Mouse (Mus musculus) embryonic facial prominence, embryonic 13.5 days (tissue): ENCODE results near the gene Sost. TPM values are rescaled to one million over a fixed set of nuclear protein-coding genes. Genes with fewer than 3 reads are reported as not detected.

ENCODE experiments used
- ATAC-seq: fragments of 200-750 bp; cut with Nextera tagmentation; 2 replicates; pipeline ENCODE4 v1.8.0; 2017; ENCODE audit warnings: low read depth; ENCODE audit not compliant: insufficient number of reproducible peaks, insufficient read depth, low FRiP score, low TSS enrichment
- H3K27ac ChIP-seq: fragments of 300-500 bp; sonication (generic); 2 replicates; pipeline ENCODE4 v1.5.1; 2015; ENCODE audit warnings: moderate library complexity, mild to moderate bottlenecking, inconsistent platforms
- H3K27me3 ChIP-seq: fragments of 300-500 bp; sonication (generic); 2 replicates; pipeline ENCODE4 v1.6.1; 2015; ENCODE audit warnings: mild to moderate bottlenecking, inconsistent platforms
- H3K36me3 ChIP-seq: fragments of 300-500 bp; sonication (generic); 2 replicates; pipeline ENCODE4 v1.6.1; 2015; ENCODE audit warnings: mild to moderate bottlenecking, inconsistent platforms
- H3K4me1 ChIP-seq: fragments of 300-500 bp; sonication (generic); 2 replicates; pipeline ENCODE4 v1.6.1; 2015; ENCODE audit warnings: inconsistent platforms
- H3K4me2 ChIP-seq: fragments of 300-500 bp; sonication (generic); 2 replicates; pipeline ENCODE4 v1.6.1; 2015; ENCODE audit warnings: moderate library complexity, mild to moderate bottlenecking, inconsistent platforms
- H3K4me3 ChIP-seq: fragments of 300-500 bp; sonication (generic); 2 replicates; pipeline ENCODE4 v1.5.1; 2015; ENCODE audit warnings: mild to moderate bottlenecking, inconsistent platforms
- H3K9ac ChIP-seq: fragments of 300-500 bp; sonication (generic); 2 replicates; pipeline ENCODE4 v1.6.1; 2015; ENCODE audit warnings: mild to moderate bottlenecking, inconsistent platforms
- H3K9me3 ChIP-seq: fragments of 300-500 bp; sonication (generic); 2 replicates; pipeline ENCODE4 v1.6.1; 2016; ENCODE audit warnings: inconsistent platforms
- WGBS: fragments of 180-500 bp; shearing (Covaris S2); methylation state at CpG from one replicate; pipeline ENCODE4 v1.1.7; 2015; ENCODE audit warnings: mixed read lengths; 5-methylcytosine and 5-hydroxymethylcytosine counted together
- polyA plus RNA-seq: library from polyadenylated mRNA; unstranded; fragments of >200 nt; fragmentation: Nextera tagmentation; extraction: Ambion mirVana; gene quantifications from 2 replicates; pipeline ENCODE4 v1.2.1, GENCODE M21; 2015

Gene Sost
- polyA plus RNA-seq, 1 experiment from 2014 or later = 0.42 TPM

- Histone ChIP-seq H3K9ac (no peak overlapping the region), H3K4me3 (no peak overlapping the region), H3K4me1 (peaks cover 14% of the 10 kb centered on the region), H3K4me2 (no peak overlapping the region), H3K36me3 (no peaks in the 10 kb centered on the region), H3K9me3 (no peaks in the 10 kb centered on the region), H3K27ac (no peak overlapping the region), H3K27me3 (peaks cover 11% of the 10 kb centered on the region)
- no peak for ATAC-seq
- 37% methylated on average over 3 of the region's 3 CpGs for WGBS
These were observed 23.8 kb downstream of the Sost start for GRCm38 (mm10) chr11:101943055-101943454.

GRCm38 (mm10) chr11:101937108-101937507, 29.7 kb downstream of the Sost start:
- no peaks in the 10 kb centered on the region for H3K9me3 ChIP-seq
- H3K9ac ChIP-seq = peak overlapping the region; percentile 71
- peak overlapping the region; percentile 47 for H3K4me3 ChIP-seq
- 0% methylated on average over 32 of the region's 32 CpGs for WGBS
- no peaks in the 10 kb centered on the region for H3K36me3 ChIP-seq
- peaks cover 14% of the 10 kb centered on the region for H3K4me1 ChIP-seq
- ATAC-seq = no peak
- no peak overlapping the region for H3K27ac ChIP-seq
- H3K27me3 ChIP-seq = peaks cover 35% of the 10 kb centered on the region
- peak overlapping the region; percentile 78 for H3K4me2 ChIP-seq

DNA sequence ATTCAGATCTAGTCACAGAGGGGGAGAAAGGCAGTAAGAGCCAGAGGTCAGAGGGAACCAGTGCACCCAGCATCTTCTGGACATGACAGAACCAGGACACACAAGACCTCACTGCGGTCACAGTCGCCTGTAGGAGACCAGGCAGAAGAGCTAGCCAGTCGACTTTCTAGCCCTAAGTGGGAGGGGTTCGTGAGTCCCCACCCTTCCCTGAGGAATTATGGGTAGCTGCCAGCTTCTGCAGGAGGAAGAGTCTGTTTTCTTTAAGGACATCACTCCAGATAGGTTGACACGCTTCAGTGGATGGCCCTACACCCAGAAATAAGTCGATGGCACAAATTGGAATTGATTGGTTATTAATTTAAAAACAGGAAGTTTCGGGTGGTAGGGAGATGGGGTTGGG, 30.4 kb downstream of the Sost start:
- no peaks in the 10 kb centered on the region for H3K9me3 ChIP-seq
- H3K36me3 ChIP-seq = no peaks in the 10 kb centered on the region
- H3K27me3 ChIP-seq = peaks cover 35% of the 10 kb centered on the region
- H3K4me1 ChIP-seq = peaks cover 14% of the 10 kb centered on the region
- H3K4me2 ChIP-seq = no peak overlapping the region; the same call in 1 of the 2 replicates
- no peak for ATAC-seq
- H3K4me3 ChIP-seq = no peak overlapping the region
- no peak overlapping the region for H3K27ac ChIP-seq
- H3K9ac ChIP-seq = no peak overlapping the region
- 32% methylated on average over 7 of the region's 7 CpGs for WGBS

DNA sequence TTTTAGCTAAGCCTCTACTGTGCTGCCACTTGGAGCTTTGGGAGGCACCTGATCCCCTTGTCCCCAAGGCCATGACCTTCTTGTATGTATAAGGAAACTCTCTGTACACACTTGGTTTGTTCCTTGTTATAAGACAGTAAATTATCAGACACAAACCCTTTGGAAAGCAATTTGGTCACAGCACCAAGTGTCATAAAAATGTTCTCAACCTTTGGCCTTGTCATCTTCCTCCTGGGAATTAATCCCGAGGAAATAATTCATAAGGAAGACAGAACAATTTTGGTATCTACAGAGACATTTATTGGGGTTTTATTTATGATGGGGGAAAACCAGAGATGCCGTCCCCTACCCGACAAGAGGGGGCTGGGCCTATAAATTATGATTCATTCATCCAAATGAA, 31.1 kb downstream of the Sost start:
- Histone ChIP-seq H3K36me3 (no peaks in the 10 kb centered on the region), H3K9me3 (no peaks in the 10 kb centered on the region), H3K4me1 (peaks cover 9% of the 10 kb centered on the region), H3K4me3 (no peak overlapping the region), H3K4me2 (no peak overlapping the region), H3K9ac (no peak overlapping the region), H3K27ac (no peak overlapping the region), H3K27me3 (peaks cover 35% of the 10 kb centered on the region)
- no peak for ATAC-seq
- WGBS = 80% methylated on average over 3 of the region's 3 CpGs

- H3K9me3 ChIP-seq = no peaks in the 10 kb centered on the region
- ATAC-seq = no peak
- no peak overlapping the region for H3K9ac ChIP-seq
- 45% methylated on average over 4 of the region's 4 CpGs for WGBS
- H3K36me3 ChIP-seq = no peaks in the 10 kb centered on the region
- no peak overlapping the region for H3K27ac ChIP-seq
- peaks cover 18% of the 10 kb centered on the region for H3K27me3 ChIP-seq
- H3K4me2 ChIP-seq = no peak overlapping the region
- H3K4me1 ChIP-seq = peaks cover 7% of the 10 kb centered on the region
- no peak overlapping the region for H3K4me3 ChIP-seq
These were observed 34.8 kb downstream of the Sost start for GRCm38 (mm10) chr11:101931978-101932377.

DNA sequence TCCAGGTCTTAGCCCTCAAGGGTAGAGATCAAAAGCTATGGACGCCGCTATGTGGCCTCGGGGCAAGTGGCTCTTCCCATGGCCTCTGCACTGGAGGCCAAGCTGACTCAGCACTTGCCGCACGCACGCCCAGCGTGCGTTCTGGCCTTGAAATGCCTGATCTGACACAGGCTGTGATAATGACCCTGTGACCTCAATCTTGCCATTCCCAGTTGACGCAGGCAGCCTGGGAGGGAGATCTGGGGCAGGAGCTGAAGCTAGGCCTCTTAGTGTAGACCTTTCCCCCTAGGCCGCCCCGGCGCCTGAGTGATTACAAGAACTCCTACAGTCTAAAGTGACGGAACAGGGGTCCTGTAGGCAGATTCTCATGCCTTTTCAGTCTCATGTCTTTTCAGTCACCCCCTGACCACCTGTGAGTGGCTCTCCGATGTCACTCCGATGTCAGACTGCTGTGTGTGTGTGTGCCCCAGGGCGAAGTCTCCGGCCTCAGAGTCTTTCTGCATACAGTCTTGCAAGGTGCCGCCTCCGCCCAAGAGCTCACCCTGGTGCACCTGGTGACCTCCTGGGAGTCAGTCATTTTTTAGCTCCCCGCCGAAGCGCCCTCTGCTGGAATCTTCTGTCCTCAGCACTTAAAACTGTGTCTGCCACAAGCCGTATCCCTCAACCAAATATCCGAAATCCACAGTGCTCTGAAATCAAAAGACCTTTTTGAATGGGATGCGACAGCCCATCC, 38.6 kb downstream of the Sost start:
- no peaks in the 10 kb centered on the region for H3K9me3 ChIP-seq
- no peak for ATAC-seq
- H3K27ac ChIP-seq = no peak overlapping the region
- H3K4me2 ChIP-seq = no peak overlapping the region
- WGBS = 23% methylated on average over 25 of the region's 25 CpGs
- H3K27me3 ChIP-seq = peaks cover 13% of the 10 kb centered on the region
- H3K36me3 ChIP-seq = no peaks in the 10 kb centered on the region
- H3K4me1 ChIP-seq = peaks cover 5% of the 10 kb centered on the region; the same call in 1 of the 2 replicates
- H3K4me3 ChIP-seq = no peak overlapping the region
- no peak overlapping the region for H3K9ac ChIP-seq

- no peak overlapping the region for H3K4me3 ChIP-seq
- no peak overlapping the region for H3K27ac ChIP-seq
- 75% methylated on average over 10 of the region's 10 CpGs for WGBS
- no peaks in the 10 kb centered on the region for H3K9me3 ChIP-seq
- ATAC-seq = no peak
- peaks cover 13% of the 10 kb centered on the region for H3K27me3 ChIP-seq
- H3K4me2 ChIP-seq = no peak overlapping the region
- H3K36me3 ChIP-seq = no peaks in the 10 kb centered on the region
- peaks cover 5% of the 10 kb centered on the region; the same call in 1 of the 2 replicates for H3K4me1 ChIP-seq
- H3K9ac ChIP-seq = no peak overlapping the region
These were observed 39.7 kb downstream of the Sost start for GRCm38 (mm10) chr11:101926951-101927589.

GRCm38 (mm10) chr11:101925636-101926035, 41.2 kb downstream of the Sost start:
- 60% methylated on average over 6 of the region's 6 CpGs for WGBS
- H3K36me3 ChIP-seq = no peaks in the 10 kb centered on the region

GRCm38 (mm10) chr11:101924441-101924976, 42.3 kb downstream of the Sost start:
- no peak overlapping the region for H3K4me2 ChIP-seq
- H3K4me1 ChIP-seq = peaks cover 5% of the 10 kb centered on the region; the same call in 1 of the 2 replicates
- H3K27ac ChIP-seq = no peak overlapping the region
- H3K9ac ChIP-seq = no peak overlapping the region
- H3K9me3 ChIP-seq = no peaks in the 10 kb centered on the region
- H3K36me3 ChIP-seq = no peaks in the 10 kb centered on the region
- no peak overlapping the region for H3K4me3 ChIP-seq
- ATAC-seq = no peak
- 73% methylated on average over 19 of the region's 19 CpGs for WGBS
- H3K27me3 ChIP-seq = peaks cover 13% of the 10 kb centered on the region

More at GRCm38 (mm10) chr11:101925636-101926035, 41.2 kb downstream of the Sost start:
- H3K4me1 ChIP-seq = peaks cover 5% of the 10 kb centered on the region; the same call in 1 of the 2 replicates
- no peak for ATAC-seq
- no peaks in the 10 kb centered on the region for H3K9me3 ChIP-seq
- H3K27ac ChIP-seq = no peak overlapping the region
- H3K4me2 ChIP-seq = no peak overlapping the region
- H3K4me3 ChIP-seq = no peak overlapping the region
- peaks cover 13% of the 10 kb centered on the region for H3K27me3 ChIP-seq
- no peak overlapping the region for H3K9ac ChIP-seq

DNA sequence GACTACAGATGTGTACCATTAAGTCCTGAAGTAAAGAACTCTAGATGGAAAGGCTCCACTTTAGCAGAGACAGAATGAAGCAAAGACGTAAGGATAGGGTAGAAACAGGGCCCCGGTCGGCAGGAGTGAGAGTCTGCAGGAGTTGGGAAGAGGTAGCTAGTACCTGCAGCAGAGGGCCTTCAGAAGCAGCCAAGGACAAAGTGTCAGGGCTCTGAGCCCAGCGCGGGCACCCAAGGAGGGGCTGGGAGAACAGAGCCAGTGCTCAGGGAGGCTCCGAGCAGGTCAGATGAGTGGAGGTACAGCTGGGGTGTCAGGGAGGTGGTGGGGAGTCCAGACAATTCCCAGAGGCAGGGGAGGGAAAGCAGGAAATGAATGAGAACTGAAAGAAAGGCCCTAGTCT, 42.8 kb downstream of the Sost start:
- Histone ChIP-seq H3K4me2 (no peak overlapping the region), H3K9me3 (no peaks in the 10 kb centered on the region), H3K9ac (no peak overlapping the region), H3K27me3 (peaks cover 18% of the 10 kb centered on the region), H3K4me1 (peaks cover 5% of the 10 kb centered on the region; the same call in 1 of the 2 replicates), H3K27ac (no peak overlapping the region), H3K4me3 (no peak overlapping the region), H3K36me3 (no peaks in the 10 kb centered on the region)
- 86% methylated on average over 6 of the region's 6 CpGs for WGBS
- no peak for ATAC-seq

GRCm38 (mm10) chr11:101921361-101921952, 45.4 kb downstream of the Sost start:
- Histone ChIP-seq H3K4me2 (no peak overlapping the region), H3K4me3 (no peak overlapping the region), H3K36me3 (no peaks in the 10 kb centered on the region), H3K4me1 (no peaks in the 10 kb centered on the region), H3K27me3 (peaks cover 35% of the 10 kb centered on the region), H3K9ac (0 out of 2 replicates have a peak overlapping the region, but pooled peaks have one; percentile 3), H3K27ac (0 out of 2 replicates have a peak overlapping the region, but pooled peaks have one; percentile 11), H3K9me3 (no peaks in the 10 kb centered on the region)
- no peak for ATAC-seq
- WGBS = 74% methylated on average over 12 of the region's 12 CpGs
